Mouse (Mus musculus) limb, embryonic 14.5 days (tissue): ENCODE results near the gene Plxna4. TPM values are rescaled to one million over a fixed set of nuclear protein-coding genes. Genes with fewer than 3 reads are reported as not detected.

Experiments used
- ATAC-seq: fragments of 200-750 bp; cut with Nextera tagmentation; 2 replicates; pipeline ENCODE4 v1.8.0; 2017; ENCODE audit warnings: low read depth, moderate number of reproducible peaks, moderate TSS enrichment; ENCODE audit not compliant: low FRiP score
- DNase-seq: peaks from one replicate; pipeline ENCODE4 v3.0.0-alpha.2; 2015; ENCODE audit warnings: low spot score
- H3K27ac ChIP-seq: fragments of 300-500 bp; sonication (generic); replicated peaks from 2 replicates; pipeline ENCODE4 v1.5.1; 2014; ENCODE audit warnings: low read depth, mild to moderate bottlenecking, low read length, moderate library complexity, mixed read lengths
- H3K27me3 ChIP-seq: fragments of 300-500 bp; sonication (generic); 2 replicates; pipeline ENCODE4 v1.6.1; 2014; ENCODE audit warnings: low read length, mixed read lengths; ENCODE audit not compliant: control insufficient read depth, insufficient read depth
- H3K36me3 ChIP-seq: fragments of 300-500 bp; sonication (generic); 2 replicates; pipeline ENCODE4 v1.6.1; 2014; ENCODE audit warnings: mild to moderate bottlenecking, low read length, moderate library complexity, mixed read lengths; ENCODE audit not compliant: control insufficient read depth, insufficient read depth
- H3K4me1 ChIP-seq: fragments of 300-500 bp; sonication (generic); 2 replicates; pipeline ENCODE4 v1.6.1; 2014; ENCODE audit warnings: antibody characterized with exemption, low read length, mixed read lengths; ENCODE audit not compliant: control insufficient read depth, insufficient read depth
- H3K4me2 ChIP-seq: fragments of 300-500 bp; sonication (generic); replicated peaks from 2 replicates; pipeline ENCODE4 v1.6.1; 2014; ENCODE audit warnings: low read depth, mild to moderate bottlenecking, low read length, moderate library complexity; ENCODE audit not compliant: severe bottlenecking
- H3K4me3 ChIP-seq: fragments of 300-500 bp; sonication (generic); replicated peaks from 2 replicates; pipeline ENCODE4 v1.5.1; 2014; ENCODE audit warnings: low read length
- H3K9ac ChIP-seq: fragments of 300-500 bp; sonication (generic); 2 replicates; pipeline ENCODE4 v1.6.1; 2014; ENCODE audit warnings: mild to moderate bottlenecking, low read depth, low read length, moderate library complexity; ENCODE audit not compliant: severe bottlenecking
- H3K9me3 ChIP-seq: fragments of 300-500 bp; sonication (generic); 2 replicates; pipeline ENCODE4 v1.6.1; 2016; ENCODE audit warnings: low read length; ENCODE audit not compliant: control insufficient read depth
- POLR2A ChIP-seq: fragments of 200-500 bp; IDR thresholded peaks from 2 replicates; pipeline ENCODE4 v1.8.0; 2012; ENCODE audit warnings: inconsistent platforms, mild to moderate bottlenecking, moderate library complexity, borderline replicate concordance; ENCODE audit not compliant: insufficient read depth, insufficient read length; ENCODE audit errors: extremely low read depth
- WGBS: fragments of 180-500 bp; shearing (Covaris S2); extraction: QIAGEN DNeasy Blood & Tissue Kit; methylation state at CpG from one replicate; pipeline ENCODE4 v1.1.7; 2014; 5-methylcytosine and 5-hydroxymethylcytosine counted together
- polyA plus RNA-seq, 2 experiments: library from polyadenylated mRNA; depleted of rRNA in 1 of 2; stranded (reverse) in 1 of 2; unstranded in 1 of 2; fragments of >200 nt; fragmentation: Nextera tagmentation in 1 of 2; extraction: Ambion mirVana in 1 of 2; gene quantifications; 2 replicates each; pipeline versions ENCODE4 v1.2.1 to v1.2.3; 2012 to 2014

Plxna4 gene
- polyA plus RNA-seq, 2 experiments: 4.4 to 6.4 TPM

DNA sequence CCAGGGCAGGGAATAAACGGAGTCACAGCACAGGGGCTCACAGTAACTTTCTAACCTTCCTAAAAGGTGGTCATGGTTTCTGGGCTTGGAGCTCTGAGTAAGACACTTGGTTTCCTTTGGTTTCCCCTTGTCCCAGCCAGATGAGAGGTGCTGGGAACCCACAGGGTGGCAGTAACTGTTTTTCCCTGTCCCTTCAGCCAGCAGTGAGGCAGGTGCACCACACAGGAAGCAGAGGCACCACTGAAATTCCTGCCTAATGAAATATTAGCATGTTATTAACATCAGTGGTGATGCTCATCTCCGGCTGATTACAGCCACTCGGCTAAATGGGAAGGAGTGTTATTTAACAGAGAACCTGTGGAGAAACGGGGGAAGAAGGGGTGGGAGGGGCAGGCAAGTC lies 428.1 kb downstream of the Plxna4 start:
- H3K4me3 ChIP-seq: no peak overlapping the region
- DNase-seq (no peak), ATAC-seq (no peak)
- H3K9ac ChIP-seq: no peak overlapping the region
- H3K27ac ChIP-seq: no peak overlapping the region
- H3K27me3 ChIP-seq: no peaks in the 10 kb centered on the region
- 37% methylated on average over 4 of the region's 4 CpGs for WGBS
- no peaks in the 10 kb centered on the region for H3K9me3 ChIP-seq
- H3K4me1 ChIP-seq: no peaks in the 10 kb centered on the region
- no peak overlapping the region for H3K4me2 ChIP-seq
- peaks cover 6% of the 10 kb centered on the region for H3K36me3 ChIP-seq
- no peak for TF ChIP-seq POLR2A

DNA sequence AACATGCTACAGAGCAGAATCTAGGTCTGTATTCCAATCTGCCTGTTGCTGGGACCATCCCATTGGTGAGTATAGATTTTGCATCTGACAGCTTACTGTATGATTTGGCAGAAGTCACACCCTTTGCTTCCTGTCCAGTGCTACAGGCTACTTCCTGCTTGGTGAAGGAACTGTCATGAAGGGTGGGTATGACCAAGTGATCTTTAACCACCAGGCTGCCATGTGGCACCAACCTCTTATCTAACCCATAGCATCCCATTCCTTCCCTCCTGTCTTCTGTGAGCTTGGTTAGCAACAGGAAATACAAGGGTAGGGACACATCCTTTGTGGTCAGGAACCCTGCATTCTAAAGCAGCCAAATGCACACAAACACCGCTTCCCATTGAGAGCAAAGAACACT lies 429.6 kb downstream of the Plxna4 start:
- WGBS: 94% methylated on average over 1 of the region's 1 CpGs
- no peak overlapping the region for H3K4me3 ChIP-seq
- TF ChIP-seq POLR2A: no peak

DNA sequence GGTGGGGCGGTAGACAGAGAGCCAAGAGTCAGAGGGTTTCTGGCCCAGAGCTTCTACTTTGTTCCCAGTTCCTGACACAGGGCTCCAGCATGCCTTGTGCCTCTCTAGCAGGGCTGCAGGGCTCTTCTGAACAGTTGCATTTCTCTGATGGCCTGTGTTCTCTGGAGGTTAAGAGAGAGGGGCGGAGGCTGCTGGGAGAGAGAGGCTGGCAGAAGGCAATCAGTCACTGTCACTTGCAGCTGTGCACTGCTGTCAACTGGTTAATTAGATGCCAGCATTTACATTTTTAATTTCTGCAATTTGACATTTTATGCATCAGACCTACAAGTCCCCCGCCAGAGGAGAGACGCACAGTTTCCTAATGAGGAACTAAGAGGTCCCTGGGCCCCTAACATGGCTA lies 434.8 kb downstream of the Plxna4 start:
- H3K4me1 ChIP-seq: no peaks in the 10 kb centered on the region
- no peak for TF ChIP-seq POLR2A
- no peak overlapping the region for H3K4me3 ChIP-seq
- 86% methylated on average over 4 of the region's 4 CpGs for WGBS
- no peak overlapping the region for H3K27ac ChIP-seq
- H3K27me3 ChIP-seq: no peaks in the 10 kb centered on the region
- no peak overlapping the region for H3K4me2 ChIP-seq
- H3K9me3 ChIP-seq: no peaks in the 10 kb centered on the region
- peaks cover 2% of the 10 kb centered on the region; the same call in 1 of the 2 replicates for H3K36me3 ChIP-seq
- no peak for ATAC-seq
- no peak for DNase-seq
- H3K9ac ChIP-seq: no peak overlapping the region

More for the DNA sequence above, 429.6 kb downstream of the Plxna4 start:
- Histone ChIP-seq H3K36me3 (peaks cover 6% of the 10 kb centered on the region), H3K9ac (no peak overlapping the region), H3K27me3 (no peaks in the 10 kb centered on the region), H3K4me1 (no peaks in the 10 kb centered on the region), H3K4me2 (no peak overlapping the region), H3K27ac (no peak overlapping the region), H3K9me3 (no peaks in the 10 kb centered on the region)
- no peak for DNase-seq
- no peak for ATAC-seq

DNA sequence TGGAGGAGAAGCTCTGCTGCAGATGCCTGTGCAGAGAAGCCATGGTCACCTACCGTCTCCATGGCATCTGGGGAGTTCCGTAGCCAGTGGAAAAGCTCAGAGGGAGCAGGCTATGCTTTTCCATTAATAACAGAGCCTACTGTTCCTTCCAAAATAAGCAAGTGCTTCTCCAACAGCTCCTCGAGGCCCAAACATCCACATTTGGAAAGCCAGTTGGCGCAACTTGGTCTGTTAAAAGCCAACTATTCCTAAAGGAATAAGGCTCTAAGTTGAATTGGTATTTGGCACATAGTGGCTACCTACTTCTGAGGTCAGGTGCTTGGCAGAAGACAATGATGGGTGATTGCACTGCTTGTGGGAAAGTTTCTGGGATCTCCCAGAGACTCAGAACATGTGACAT lies 437.2 kb downstream of the Plxna4 start:
- DNase-seq: no peak
- no peak for ATAC-seq
- Histone ChIP-seq H3K4me1 (no peaks in the 10 kb centered on the region), H3K27ac (no peak overlapping the region), H3K4me2 (no peak overlapping the region), H3K9me3 (no peaks in the 10 kb centered on the region), H3K4me3 (no peak overlapping the region), H3K9ac (no peak overlapping the region), H3K36me3 (0 out of 2 replicates have a peak, but pooled peaks cover 2% of the 10 kb centered on the region), H3K27me3 (no peaks in the 10 kb centered on the region)
- WGBS: 85% methylated on average over 4 of the region's 4 CpGs
- no peak for TF ChIP-seq POLR2A

DNA sequence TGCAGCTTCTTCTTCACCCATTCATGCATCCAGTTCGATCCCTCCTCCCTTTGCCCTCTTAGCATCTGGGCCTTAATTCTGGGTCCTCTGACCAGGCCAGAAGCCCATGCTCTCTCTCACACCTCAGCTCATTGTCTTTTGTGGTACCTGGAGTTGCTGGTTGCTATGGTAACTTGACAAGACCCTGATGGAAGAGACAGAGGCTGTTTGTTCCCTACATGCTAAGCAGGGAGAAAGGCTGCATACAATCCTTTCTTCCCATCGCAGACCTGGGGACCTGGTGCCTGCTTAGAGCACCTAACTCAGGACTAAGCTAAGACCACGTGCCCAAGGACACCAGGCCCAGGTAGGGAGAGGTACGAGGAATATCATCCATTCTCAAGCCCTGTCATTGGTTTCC lies 443.2 kb downstream of the Plxna4 start:
- no peak for TF ChIP-seq POLR2A
- DNase-seq: no peak
- WGBS: 75% methylated on average over 4 of the region's 4 CpGs

DNA sequence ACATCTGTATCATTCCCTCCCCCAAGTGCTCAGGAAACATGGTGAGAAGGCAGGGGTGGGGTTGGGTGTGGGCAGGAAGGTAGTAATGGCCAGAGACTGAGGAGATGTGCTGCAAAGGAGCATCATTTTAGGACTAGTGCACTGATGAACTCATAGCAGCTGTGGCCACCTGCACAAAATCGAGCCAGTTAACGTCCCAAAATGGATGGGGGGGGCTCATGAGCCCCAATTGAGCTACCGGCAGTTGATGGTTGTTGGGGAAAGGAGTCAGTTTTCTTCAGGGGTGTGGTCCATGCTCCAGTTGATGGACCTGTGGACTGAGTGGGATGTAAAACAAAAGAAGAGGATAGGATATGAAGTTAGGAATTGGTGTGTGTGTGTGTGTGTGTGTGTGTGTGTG lies 448.5 kb downstream of the Plxna4 start:
- Histone ChIP-seq H3K9me3 (no peaks in the 10 kb centered on the region), H3K4me2 (no peak overlapping the region), H3K36me3 (no peaks in the 10 kb centered on the region), H3K27ac (no peak overlapping the region), H3K9ac (no peak overlapping the region), H3K27me3 (no peaks in the 10 kb centered on the region), H3K4me3 (no peak overlapping the region), H3K4me1 (no peaks in the 10 kb centered on the region)
- no peak for DNase-seq
- no peak for ATAC-seq
- no peak for TF ChIP-seq POLR2A
- 74% methylated on average over 3 of the region's 3 CpGs for WGBS

More for the DNA sequence above, 443.2 kb downstream of the Plxna4 start:
- no peak for ATAC-seq
- Histone ChIP-seq H3K4me3 (no peak overlapping the region), H3K4me1 (no peaks in the 10 kb centered on the region), H3K9ac (no peak overlapping the region), H3K27ac (no peak overlapping the region), H3K27me3 (no peaks in the 10 kb centered on the region), H3K36me3 (no peaks in the 10 kb centered on the region), H3K9me3 (no peaks in the 10 kb centered on the region), H3K4me2 (no peak overlapping the region)
